Mouse (Mus musculus) left cerebral cortex, postnatal 4 days (tissue): Measurements from ENCODE around the gene Ap1s2. TPM values are rescaled to one million over a fixed set of nuclear protein-coding genes. Genes with fewer than 3 reads are reported as not detected.

Experiments used
- DNase-seq: peaks from one replicate; pipeline ENCODE4 v3.0.0-alpha.2; 2022
- intact Hi-C: fragments of 180-260 bp; cut with DNase I; formaldehyde crosslinking; loops from one replicate; pipeline ENCODE4 v1.15.1; 2025
- total RNA-seq, 2 experiments: library from RNA; stranded (reverse); gene quantifications; 2 replicates each; pipeline ENCODE4 v1.2.3; 2021

Gene Ap1s2
- 10 to 100 TPM; 44.9 to 48.9 TPM for total RNA-seq

GRCm38 (mm10) chrX:163908337-163909250, at the start of gene Ap1s2:
Gene Ap1s2, plus strand, starts transcription at chrX:163909017.
- DNase-seq, result peak; percentile 95
- intact Hi-C loops, result no loop called here

GRCm38 (mm10) chrX:163867711-163868379, 41.0 kb upstream of the Ap1s2 start:
- DNase-seq, result no peak
- intact Hi-C loops, result no loop called here

GRCm38 (mm10) chrX:163868659-163869278, 40.0 kb upstream of the Ap1s2 start:
- intact Hi-C loops, result no loop called here

GRCm38 (mm10) chrX:163875932-163876331, 32.9 kb upstream of the Ap1s2 start:
- DNase-seq, result no peak
- intact Hi-C loops, result no loop called here

More at GRCm38 (mm10) chrX:163868659-163869278, 40.0 kb upstream of the Ap1s2 start:
- DNase-seq, result no peak

- intact Hi-C loops, result no loop called here
Measured at GRCm38 (mm10) chrX:163876636-163877035, 32.2 kb upstream of the Ap1s2 start.

GRCm38 (mm10) chrX:163879039-163879438, 29.8 kb upstream of the Ap1s2 start:
- intact Hi-C loops, result no loop called here
- DNase-seq, result no peak

More at GRCm38 (mm10) chrX:163876636-163877035, 32.2 kb upstream of the Ap1s2 start:
- no peak for DNase-seq

- DNase-seq, result no peak
- intact Hi-C loops, result no loop called here
Measured at GRCm38 (mm10) chrX:163879461-163879860, 29.4 kb upstream of the Ap1s2 start.

- no peak for DNase-seq
- intact Hi-C loops, result no loop called here
Measured at GRCm38 (mm10) chrX:163885539-163885981, 23.3 kb upstream of the Ap1s2 start.

GRCm38 (mm10) chrX:163897354-163897753, 11.5 kb upstream of the Ap1s2 start:
- DNase-seq, result no peak
- intact Hi-C loops, result no loop called here

- intact Hi-C loops, result no loop called here
- no peak for DNase-seq
Measured at GRCm38 (mm10) chrX:163899431-163900020, 9.3 kb upstream of the Ap1s2 start.

GRCm38 (mm10) chrX:163906861-163907260, 2.0 kb upstream of the Ap1s2 start:
- intact Hi-C loops, result no loop called here
- DNase-seq, result no peak

- intact Hi-C loops, result no loop called here
Measured at GRCm38 (mm10) chrX:163908003-163908336, 847 bp upstream of the Ap1s2 start.

GRCm38 (mm10) chrX:163909381-163909780, 564 bp downstream of the Ap1s2 start:
- intact Hi-C loops, result no loop called here
- peak; percentile 59 for DNase-seq

More at GRCm38 (mm10) chrX:163908003-163908336, 847 bp upstream of the Ap1s2 start:
- DNase-seq, result no peak

- intact Hi-C loops, result loop anchor here (10.0 kb wide), 1 partner anchor 968 kb away; no protein-coding TSS in a partner anchor
Measured at GRCm38 (mm10) chrX:163912791-163913190, 4.0 kb downstream of the Ap1s2 start.

GRCm38 (mm10) chrX:163929550-163929949, 20.7 kb downstream of the Ap1s2 start:
- intact Hi-C loops, result no loop called here
- DNase-seq, result no peak

More at GRCm38 (mm10) chrX:163912791-163913190, 4.0 kb downstream of the Ap1s2 start:
- DNase-seq, result peak; percentile 2

GRCm38 (mm10) chrX:163934731-163935130, 25.9 kb downstream of the Ap1s2 start:
- no peak for DNase-seq
- intact Hi-C loops, result no loop called here

- DNase-seq, result no peak
- intact Hi-C loops, result no loop called here
Measured at GRCm38 (mm10) chrX:163938587-163938986, 29.8 kb downstream of the Ap1s2 start.

GRCm38 (mm10) chrX:163944381-163944780, 35.6 kb downstream of the Ap1s2 start:
- DNase-seq, result no peak
- intact Hi-C loops, result loop anchor here (10.0 kb wide), 1 partner anchor 1010 kb away; no protein-coding TSS in a partner anchor

- intact Hi-C loops, result no loop called here
Measured at GRCm38 (mm10) chrX:163951618-163952017, 42.8 kb downstream of the Ap1s2 start.

GRCm38 (mm10) chrX:163957381-163957780, 48.6 kb downstream of the Ap1s2 start:
- intact Hi-C loops, result no loop called here
- no peak for DNase-seq

More at GRCm38 (mm10) chrX:163951618-163952017, 42.8 kb downstream of the Ap1s2 start:
- no peak for DNase-seq
